Mouse (Mus musculus) thymus, adult 2 months (tissue): ENCODE measurements around the gene Cenpf.

Experiments
- CTCF ChIP-seq: fragments of 200-500 bp; IDR thresholded peaks from 2 replicates; pipeline ENCODE4 v1.5.1; 2012; ENCODE audit warnings: mild to moderate bottlenecking, control low read depth, low read length, moderate library complexity, borderline replicate concordance; ENCODE audit not compliant: control insufficient read depth, poor library complexity, insufficient read depth; ENCODE audit errors: extremely low read depth
- POLR2A ChIP-seq: fragments of 200-500 bp; IDR thresholded peaks from 2 replicates; pipeline ENCODE4 v1.6.1; 2012; ENCODE audit warnings: mild to moderate bottlenecking, low read length, control low read depth, moderate library complexity; ENCODE audit not compliant: control insufficient read depth, poor library complexity, insufficient read depth; ENCODE audit errors: extremely low read depth

DNA sequence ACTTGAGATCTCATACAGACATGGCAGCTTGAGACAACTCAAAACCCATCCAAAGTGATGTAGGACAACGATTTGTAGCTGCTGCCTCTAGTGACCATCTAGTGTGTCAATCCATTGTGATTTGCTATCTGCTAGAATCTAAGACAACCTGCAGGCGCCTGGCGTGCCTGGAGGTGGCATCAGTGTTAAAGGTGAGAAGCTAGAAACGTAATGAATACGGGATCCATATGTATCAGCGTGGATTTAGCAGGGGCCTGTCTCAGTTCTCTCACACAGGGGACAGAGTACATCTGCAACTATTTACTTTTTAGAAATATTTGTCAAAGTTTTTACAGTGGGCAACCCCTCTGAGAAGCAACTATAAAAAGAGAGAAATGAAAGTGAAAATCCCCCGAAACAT is 15.3 kb upstream of the Cenpf start:
- TF ChIP-seq CTCF (no peak), POLR2A (no peak)
